ENCODE assay signal across 38 mouse cellular contexts in genomic region chr3:6617881-6618280, GRCm38 (mm10). TPM values are rescaled to one million over a fixed set of nuclear protein-coding genes. Genes with fewer than 3 reads are reported as not detected.
"Had no signal": no experiment of that assay in that cellular context is flagged by ENCODE, and none has a peak within 500 bp of the region (broad histone marks: within the 10 kb centered on the region; RNA-seq: fewer than 3 reads in every experiment).

No protein-coding gene starts in this region.

- H3K27ac ChIP-seq: heart, embryonic 10.5 days; heart, embryonic 13.5 days; heart, embryonic 15.5 days; hindbrain, embryonic 10.5 days; hindbrain, embryonic 12.5 days; hindbrain, embryonic 13.5 days; hindbrain, embryonic 14.5 days; hindbrain, embryonic 15.5 days; hindbrain, postnatal 0 days; intestine, embryonic 15.5 days; kidney, embryonic 15.5 days; kidney, postnatal 0 days; layer of hippocampus, adult 2 months; left cerebral cortex, adult 2 months had no signal

- H3K27me3 ChIP-seq: heart, embryonic 12.5 days; heart, embryonic 13.5 days; heart, embryonic 15.5 days; hindbrain, embryonic 12.5 days; hindbrain, embryonic 13.5 days; hindbrain, embryonic 15.5 days; intestine, embryonic 15.5 days; kidney, embryonic 15.5 days had no signal

- H3K36me3 ChIP-seq: heart, embryonic 10.5 days; heart, embryonic 12.5 days; heart, embryonic 13.5 days; heart, embryonic 15.5 days; hindbrain, embryonic 10.5 days; hindbrain, embryonic 12.5 days; hindbrain, embryonic 13.5 days; hindbrain, embryonic 15.5 days; intestine, embryonic 15.5 days; kidney, embryonic 15.5 days had no signal

- H3K4me1 ChIP-seq: heart, embryonic 10.5 days; heart, embryonic 12.5 days; heart, embryonic 13.5 days; heart, embryonic 15.5 days; hindbrain, embryonic 10.5 days; hindbrain, embryonic 12.5 days; hindbrain, embryonic 13.5 days; hindbrain, embryonic 15.5 days; intestine, embryonic 15.5 days; kidney, embryonic 15.5 days had no signal

- DNase-seq: heart, postnatal 10 days; heart, postnatal 14 days; heart, postnatal 36 days; heart, postnatal 4 days; kidney, adult 18-20 months; kidney, postnatal 10 days; kidney, postnatal 14 days; kidney, postnatal 4 days; layer of hippocampus, adult 9-11 months; layer of hippocampus, postnatal 36 days had no signal

- H3K4me3 ChIP-seq: heart, embryonic 10.5 days; heart, embryonic 12.5 days; heart, embryonic 13.5 days; heart, embryonic 15.5 days; hindbrain, embryonic 10.5 days; hindbrain, embryonic 12.5 days; hindbrain, embryonic 13.5 days; hindbrain, embryonic 15.5 days; intestine, embryonic 15.5 days; kidney, embryonic 15.5 days; layer of hippocampus, adult 2 months; left cerebral cortex, adult 2 months had no signal

RNA-seq across cellular contexts. Expression of gene 1700008P02Rik, which starts 2.4 kb away (rescaled TPM):
- polyA plus RNA-seq: heart, embryonic 10.5 days; heart, embryonic 11.5 days; heart, embryonic 12.5 days; heart, embryonic 13.5 days; heart, embryonic 14.5 days; heart, embryonic 15.5 days; heart, embryonic 16.5 days; heart, postnatal 0 days; hindbrain, embryonic 10.5 days; hindbrain, embryonic 11.5 days; hindbrain, embryonic 12.5 days; hindbrain, embryonic 13.5 days; hindbrain, embryonic 14.5 days; hindbrain, embryonic 15.5 days; hindbrain, embryonic 16.5 days; hindbrain, postnatal 0 days; inflammation-experienced regulatory T-cells, adult 6 months; intestine, embryonic 14.5 days; intestine, embryonic 15.5 days; intestine, embryonic 16.5 days; intestine, postnatal 0 days; kidney, embryonic 14.5 days; kidney, embryonic 15.5 days; kidney, embryonic 16.5 days; kidney, postnatal 0 days; large intestine, adult 2 months had no signal
